Mouse (Mus musculus) regulatory T cell (primary cell): Measurements from ENCODE around the gene Ptges3.
"Not testable (repeated sequence)": the region's sequence is repeated elsewhere in the genome, so short reads cannot be mapped to it uniquely, and the experiment has no call there.

Experiments used
- in situ Hi-C: fragments of 300-600 bp; cut with MboI, MseI; formaldehyde crosslinking; loops from one replicate; pipeline ENCODE4 v1.15.1; 2025; ENCODE audit warnings: high pct_unique_total_duplicates

Ptges3 gene

GRCm38 (mm10) chr10:128059207-128059981, 640 bp downstream of the Ptges3 start:
- in situ Hi-C loops: loop anchor here (5.0 kb wide), 1 partner anchor 982 kb away; the partner anchor contains the start of gene Agap2

GRCm38 (mm10) chr10:128061109-128061508, 2.4 kb downstream of the Ptges3 start:
- in situ Hi-C loops: no loop called here

DNA sequence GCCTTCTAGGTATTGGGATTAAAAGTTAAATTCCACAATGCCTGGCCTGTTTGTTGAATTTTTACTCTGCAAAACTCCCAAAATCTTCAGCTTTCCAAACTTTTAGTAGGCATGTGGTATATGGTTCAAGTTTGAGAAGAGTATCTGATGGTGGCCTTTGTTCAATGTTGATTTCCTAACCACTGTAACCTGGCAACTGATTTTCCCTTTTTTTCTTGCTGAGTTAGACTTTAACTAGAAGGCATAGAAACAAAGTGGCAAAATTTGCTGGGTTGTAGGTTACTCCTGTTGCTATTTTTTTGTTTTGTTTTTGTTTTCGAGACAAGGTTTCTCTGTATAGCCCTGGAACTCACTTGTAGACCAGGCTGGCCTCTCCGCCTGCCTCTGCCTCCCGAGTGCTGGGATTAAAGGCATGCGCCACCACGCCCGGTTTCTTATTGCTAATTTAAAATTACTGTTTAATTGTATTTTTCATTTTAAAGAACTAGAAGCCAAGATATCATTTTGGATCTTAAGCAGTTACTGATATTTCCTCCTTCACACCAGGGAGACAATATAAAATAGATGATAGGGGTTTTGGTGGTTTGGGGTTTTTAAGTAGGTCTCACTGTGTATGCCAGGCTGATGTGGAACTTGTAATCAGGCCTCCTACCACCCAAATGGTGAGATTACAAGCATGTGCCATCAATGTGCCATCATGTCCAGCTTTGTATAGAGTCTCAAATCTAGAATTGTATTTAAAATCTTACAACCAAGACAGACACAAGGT, 3.7 kb downstream of the Ptges3 start:
- in situ Hi-C loops: no loop called here

GRCm38 (mm10) chr10:128066072-128066471, 7.3 kb downstream of the Ptges3 start:
- in situ Hi-C loops: no loop called here

- in situ Hi-C loops: no loop called here
Measured at GRCm38 (mm10) chr10:128069201-128069600, 10.4 kb downstream of the Ptges3 start.

- in situ Hi-C loops: not testable (repeated sequence)
Measured at GRCm38 (mm10) chr10:128070432-128070831, 11.7 kb downstream of the Ptges3 start.

DNA sequence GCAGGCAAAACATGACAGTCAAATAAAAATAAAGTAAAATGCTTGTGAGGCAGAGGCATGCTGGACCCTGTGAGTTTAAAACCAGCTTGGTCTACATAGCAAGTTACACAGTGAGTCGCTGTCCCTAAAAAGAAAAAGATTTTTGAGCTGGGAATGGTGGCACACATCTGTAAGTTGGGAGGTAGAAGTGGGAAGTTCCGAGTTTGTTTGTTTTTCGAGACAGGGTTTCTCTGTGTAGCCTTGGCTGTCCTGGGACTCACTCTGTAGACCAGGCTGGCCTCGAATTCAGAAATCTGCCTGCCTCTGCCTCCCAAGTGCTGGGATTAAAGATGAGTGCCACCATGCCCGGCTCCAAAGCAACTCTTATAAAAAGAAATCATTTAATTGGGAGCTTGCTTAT, 19.5 kb downstream of the Ptges3 start:
- in situ Hi-C loops: not testable (repeated sequence)

DNA sequence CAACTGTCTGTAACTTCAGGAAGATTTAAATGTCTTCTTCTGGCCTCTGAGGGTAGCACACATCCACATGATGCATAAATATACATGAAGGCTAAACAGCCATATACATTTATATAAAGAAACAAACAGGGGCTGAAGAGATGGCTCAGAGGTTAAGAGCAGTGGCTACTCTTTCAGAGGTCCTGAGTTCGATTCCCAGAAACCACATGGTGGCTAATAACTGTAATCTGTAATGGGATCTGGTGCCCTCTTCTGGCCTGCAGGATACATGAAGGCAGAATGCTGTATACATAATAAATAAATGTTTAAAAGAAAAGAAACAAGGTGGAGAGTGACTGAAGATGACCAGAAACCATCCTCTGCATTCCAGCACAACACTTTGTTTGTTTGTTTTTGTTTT, 21.7 kb downstream of the Ptges3 start:
- in situ Hi-C loops: no loop called here

GRCm38 (mm10) chr10:128081807-128082476, 23.2 kb downstream of the Ptges3 start:
- in situ Hi-C loops: no loop called here

DNA sequence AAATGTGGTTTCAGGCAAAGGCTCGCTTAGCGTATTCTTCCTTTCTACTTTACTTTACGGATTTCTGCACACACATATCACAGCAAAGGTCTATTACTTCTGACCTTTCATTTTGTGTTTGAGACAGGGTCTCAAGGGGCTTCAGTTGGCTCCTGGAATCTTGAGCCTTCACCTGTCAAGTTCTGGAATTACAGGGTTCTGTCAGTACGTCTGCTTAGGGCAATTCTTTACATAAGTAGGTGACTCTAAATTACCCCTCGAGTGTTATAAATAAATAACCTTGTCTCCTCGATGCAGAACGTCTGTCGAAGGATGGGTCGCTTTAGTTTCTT, 23.7 kb downstream of the Ptges3 start:
- in situ Hi-C loops: no loop called here

- in situ Hi-C loops: no loop called here
Measured at GRCm38 (mm10) chr10:128082880-128083421, 24.2 kb downstream of the Ptges3 start, which contains the start of gene Atp5b. Gene Atp5b, plus strand, starts transcription at chr10:128083273.

GRCm38 (mm10) chr10:128083688-128084087, 24.9 kb downstream of the Ptges3 start:
- in situ Hi-C loops: no loop called here

DNA sequence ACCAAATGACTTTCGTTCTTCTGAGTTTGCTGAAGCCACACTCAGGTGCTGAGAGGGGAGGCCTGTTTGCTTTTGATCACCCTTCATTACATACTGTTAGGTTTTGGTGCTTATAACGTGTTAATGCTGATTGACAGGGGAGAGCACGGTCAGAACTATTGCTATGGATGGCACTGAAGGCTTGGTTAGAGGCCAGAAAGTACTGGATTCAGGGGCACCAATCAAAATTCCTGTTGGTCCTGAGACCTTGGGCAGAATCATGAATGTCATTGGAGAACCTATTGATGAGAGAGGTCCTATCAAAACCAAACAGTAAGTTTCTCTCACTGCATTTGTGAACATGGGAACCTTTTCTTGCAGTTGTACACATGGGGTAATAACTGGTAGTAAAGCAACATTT, 25.4 kb downstream of the Ptges3 start:
- in situ Hi-C loops: no loop called here

DNA sequence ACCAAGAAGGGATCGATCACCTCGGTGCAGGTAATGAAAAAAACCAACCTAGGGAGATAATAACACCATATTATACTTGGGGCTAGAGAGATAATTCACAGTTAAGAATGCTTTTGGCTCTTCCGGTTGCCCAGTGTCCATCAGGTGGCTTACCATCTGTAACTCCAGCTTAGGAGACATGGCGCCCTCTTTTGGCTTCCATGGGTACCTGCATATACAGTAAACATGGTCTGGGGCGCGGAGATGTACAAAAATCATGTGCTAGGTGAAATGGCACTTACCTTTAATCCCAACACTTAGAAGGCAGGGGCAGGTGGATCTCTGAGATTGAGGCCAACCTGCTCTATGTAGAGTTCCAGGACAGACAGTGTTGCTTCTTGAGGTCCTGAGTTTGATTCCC, 27.6 kb downstream of the Ptges3 start:
- in situ Hi-C loops: loop anchor here (5.0 kb wide), 1 partner anchor 764 kb away; the partner anchor contains the start of gene Arhgap9

- in situ Hi-C loops: loop anchor here (5.0 kb wide), 1 partner anchor 765 kb away; the partner anchor contains the start of gene Arhgap9
Measured at GRCm38 (mm10) chr10:128087216-128087615, 28.5 kb downstream of the Ptges3 start.

DNA sequence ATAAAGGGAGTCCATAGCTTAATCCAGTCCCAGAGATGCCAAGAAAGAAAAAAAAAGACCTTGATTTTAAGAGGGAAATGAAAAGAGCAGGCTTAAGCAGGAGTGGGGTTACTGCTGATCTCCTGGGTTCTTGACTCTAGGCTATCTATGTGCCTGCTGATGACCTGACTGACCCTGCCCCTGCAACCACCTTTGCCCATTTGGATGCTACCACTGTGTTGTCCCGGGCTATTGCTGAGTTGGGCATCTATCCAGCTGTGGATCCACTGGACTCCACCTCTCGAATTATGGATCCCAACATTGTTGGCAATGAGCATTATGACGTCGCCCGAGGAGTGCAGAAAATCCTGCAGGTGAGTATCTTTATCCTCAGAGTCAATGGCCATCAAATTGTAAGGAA, 29.4 kb downstream of the Ptges3 start:
- in situ Hi-C loops: loop anchor here (5.0 kb wide), 1 partner anchor 766 kb away; the partner anchor contains the start of gene Arhgap9

DNA sequence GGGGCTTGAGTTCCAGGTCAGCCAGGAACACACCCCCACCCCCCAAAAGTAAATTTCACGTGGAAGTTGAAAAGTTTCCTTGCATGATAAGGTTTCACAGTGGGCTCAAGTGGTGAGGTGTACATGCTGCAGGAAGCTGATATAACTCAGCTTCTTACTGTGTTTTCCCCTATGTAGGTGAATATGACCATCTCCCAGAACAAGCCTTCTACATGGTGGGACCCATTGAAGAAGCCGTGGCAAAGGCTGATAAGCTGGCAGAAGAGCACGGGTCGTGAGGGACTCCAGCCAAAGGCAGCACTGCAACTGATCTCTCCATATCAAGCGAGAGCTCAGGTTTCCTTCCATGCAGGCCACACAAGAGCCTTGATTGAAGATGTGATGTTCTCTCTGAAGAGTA, 31.1 kb downstream of the Ptges3 start:
- in situ Hi-C loops: loop anchor here (5.0 kb wide), 1 partner anchor 768 kb away; the partner anchor contains the start of gene Arhgap9

DNA sequence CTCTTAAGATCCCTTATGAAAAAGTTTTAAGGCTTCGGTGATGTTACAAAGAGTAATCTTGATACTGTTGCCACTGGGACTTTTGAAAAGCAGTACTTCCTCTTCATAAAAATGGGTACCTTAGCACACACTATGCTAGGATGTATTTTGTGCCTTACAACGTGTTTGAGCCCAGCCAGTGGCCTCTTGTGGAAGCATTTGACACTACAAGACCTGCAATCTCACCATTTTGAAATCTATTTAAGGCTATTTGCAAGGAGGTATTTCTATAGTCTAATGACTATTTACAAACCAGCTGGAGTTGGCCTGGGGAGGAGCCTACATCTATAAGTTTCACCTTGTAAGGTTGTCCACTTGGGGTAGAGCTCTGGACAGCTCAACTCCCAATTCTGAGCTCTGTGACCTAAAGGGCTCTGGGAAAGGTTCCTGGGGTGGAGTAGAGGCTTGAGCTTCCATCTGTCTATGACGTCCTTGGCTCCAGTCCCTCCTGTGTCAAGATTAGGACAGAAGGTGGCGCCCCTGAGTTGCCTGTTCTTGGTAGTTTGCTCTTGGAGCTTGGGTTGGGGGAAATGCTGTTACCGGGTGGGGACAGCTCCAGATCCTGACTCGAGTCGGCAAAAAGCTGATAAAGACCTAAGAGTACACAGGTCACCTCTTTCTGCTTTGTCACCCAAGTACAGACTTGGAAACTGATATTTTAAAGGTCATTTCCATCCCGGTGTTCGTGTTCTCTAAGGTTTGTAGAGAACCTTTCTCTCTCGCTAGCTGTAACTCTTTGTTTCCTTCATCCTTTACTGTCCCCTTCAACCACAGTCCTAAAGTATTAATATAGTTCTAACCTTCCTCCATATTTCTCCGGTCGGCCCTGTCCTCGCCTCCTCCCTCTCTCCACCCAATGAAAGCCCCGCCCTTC, 32.2 kb downstream of the Ptges3 start:
- in situ Hi-C loops: no loop called here

GRCm38 (mm10) chr10:128091564-128092505, 33.1 kb downstream of the Ptges3 start, which contains the start of gene Baz2a:
Gene Baz2a, plus strand, starts transcription at chr10:128091577.
- in situ Hi-C loops: no loop called here
